Mouse (Mus musculus): Measurements from ENCODE around the gene Wfdc5. TPM values are rescaled to one million over a fixed set of nuclear protein-coding genes. Genes with fewer than 3 reads are reported as not detected.

Wfdc5 gene
- polyA plus RNA-seq, 1 experiment = not detected

DNA sequence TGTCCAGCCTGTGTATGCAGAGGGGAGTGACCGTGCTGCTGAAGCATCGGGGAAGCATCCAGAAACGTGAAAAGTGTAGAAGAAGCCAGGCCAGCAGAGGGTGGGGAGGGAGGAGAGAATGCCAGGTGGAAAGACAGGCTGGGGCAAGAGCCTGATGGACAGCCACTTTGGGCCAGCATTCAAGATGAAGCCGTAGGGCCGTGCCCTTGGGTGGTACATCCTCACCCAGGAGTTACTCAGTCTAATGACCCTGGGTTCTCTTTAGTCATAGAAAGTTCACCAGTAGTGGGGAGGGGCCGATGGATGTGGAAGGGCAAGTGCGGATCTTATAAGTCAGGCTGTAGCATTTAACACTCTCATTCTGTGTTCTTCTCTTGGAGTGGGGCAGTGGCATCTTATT is 26.4 kb downstream of the Wfdc5 start:
- Histone ChIP-seq H3K4me1 (ENCODE audit: control insufficient read depth, insufficient read depth, low read length) (no peaks in the 10 kb centered on the region), H3K27ac (ENCODE audit: insufficient read depth, low read depth, low read length) (no peak overlapping the region), H3K4me3 (ENCODE audit: insufficient read depth, low read length) (no peak overlapping the region)
- TF ChIP-seq POLR2A (IDR thresholded peaks at IDR 0.05; ENCODE audit: borderline replicate concordance, low read depth, low read length) = no peak
- TF ChIP-seq CTCF (IDR thresholded peaks at IDR 0.05; ENCODE audit: low read depth, low read length) = no peak

GRCm38 (mm10) chr2:164154007-164154406 is 28.5 kb downstream of the Wfdc5 start:
- no peak overlapping the region for H3K4me3 ChIP-seq (ENCODE audit: insufficient read depth, low read length)
- no peak for TF ChIP-seq POLR2A (IDR thresholded peaks at IDR 0.05; ENCODE audit: borderline replicate concordance, low read depth, low read length)
- TF ChIP-seq CTCF (IDR thresholded peaks at IDR 0.05; ENCODE audit: low read depth, low read length) = no peak

GRCm38 (mm10) chr2:164152341-164152740 is 30.2 kb downstream of the Wfdc5 start:
- TF ChIP-seq CTCF (IDR thresholded peaks at IDR 0.05; ENCODE audit: low read depth, low read length) (no peak), POLR2A (IDR thresholded peaks at IDR 0.05; ENCODE audit: borderline replicate concordance, low read depth, low read length) (no peak)
- no peaks in the 10 kb centered on the region for H3K4me1 ChIP-seq (ENCODE audit: control insufficient read depth, insufficient read depth, low read length)
- H3K27ac ChIP-seq (ENCODE audit: insufficient read depth, low read depth, low read length) = no peak overlapping the region
- no peak overlapping the region for H3K4me3 ChIP-seq (ENCODE audit: insufficient read depth, low read length)

More at GRCm38 (mm10) chr2:164154007-164154406, 28.5 kb downstream of the Wfdc5 start:
- no peaks in the 10 kb centered on the region for H3K4me1 ChIP-seq (ENCODE audit: control insufficient read depth, insufficient read depth, low read length)
- H3K27ac ChIP-seq (ENCODE audit: insufficient read depth, low read depth, low read length) = no peak overlapping the region

- no peaks in the 10 kb centered on the region for H3K4me1 ChIP-seq (ENCODE audit: control insufficient read depth, insufficient read depth, low read length)
- TF ChIP-seq POLR2A (IDR thresholded peaks at IDR 0.05; ENCODE audit: borderline replicate concordance, low read depth, low read length) = no peak
- no peak for TF ChIP-seq CTCF (IDR thresholded peaks at IDR 0.05; ENCODE audit: low read depth, low read length)
- no peak overlapping the region for H3K27ac ChIP-seq (ENCODE audit: insufficient read depth, low read depth, low read length)
- no peak overlapping the region for H3K4me3 ChIP-seq (ENCODE audit: insufficient read depth, low read length)
Observed at GRCm38 (mm10) chr2:164150086-164150760, 32.3 kb downstream of the Wfdc5 start.

DNA sequence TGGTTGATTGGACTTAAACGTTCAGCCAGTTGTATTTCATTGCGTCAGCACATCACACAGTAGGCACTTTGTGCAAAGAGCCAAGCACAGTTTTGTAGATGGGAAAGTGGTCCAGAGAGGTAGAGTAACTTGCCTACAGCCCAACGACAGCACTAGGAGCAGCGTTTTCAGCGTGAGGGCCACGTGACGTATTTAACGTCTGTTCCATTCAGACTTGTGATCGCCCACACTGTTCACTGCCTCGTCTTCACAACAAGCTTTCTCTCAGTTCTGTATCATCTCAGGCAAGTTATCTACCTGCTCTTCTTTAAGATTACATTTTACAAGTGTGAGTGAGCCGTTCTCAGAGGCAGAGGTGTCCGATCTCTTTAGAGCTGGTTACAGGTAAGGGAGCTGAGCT is 36.0 kb downstream of the Wfdc5 start:
- H3K4me1 ChIP-seq (ENCODE audit: control insufficient read depth, insufficient read depth, low read length) = no peaks in the 10 kb centered on the region

GRCm38 (mm10) chr2:164144541-164144940 is 38.0 kb downstream of the Wfdc5 start:
- no peak for TF ChIP-seq POLR2A (IDR thresholded peaks at IDR 0.05; ENCODE audit: borderline replicate concordance, low read depth, low read length)
- TF ChIP-seq CTCF (IDR thresholded peaks at IDR 0.05; ENCODE audit: low read depth, low read length) = no peak
- Histone ChIP-seq H3K4me1 (ENCODE audit: control insufficient read depth, insufficient read depth, low read length) (no peaks in the 10 kb centered on the region), H3K27ac (ENCODE audit: insufficient read depth, low read depth, low read length) (no peak overlapping the region), H3K4me3 (ENCODE audit: insufficient read depth, low read length) (no peak overlapping the region)

More for the DNA sequence above, 36.0 kb downstream of the Wfdc5 start:
- TF ChIP-seq CTCF (IDR thresholded peaks at IDR 0.05; ENCODE audit: low read depth, low read length) = no peak
- TF ChIP-seq POLR2A (IDR thresholded peaks at IDR 0.05; ENCODE audit: borderline replicate concordance, low read depth, low read length) = no peak
- H3K4me3 ChIP-seq (ENCODE audit: insufficient read depth, low read length) = no peak overlapping the region
- H3K27ac ChIP-seq (ENCODE audit: insufficient read depth, low read depth, low read length) = no peak overlapping the region

DNA sequence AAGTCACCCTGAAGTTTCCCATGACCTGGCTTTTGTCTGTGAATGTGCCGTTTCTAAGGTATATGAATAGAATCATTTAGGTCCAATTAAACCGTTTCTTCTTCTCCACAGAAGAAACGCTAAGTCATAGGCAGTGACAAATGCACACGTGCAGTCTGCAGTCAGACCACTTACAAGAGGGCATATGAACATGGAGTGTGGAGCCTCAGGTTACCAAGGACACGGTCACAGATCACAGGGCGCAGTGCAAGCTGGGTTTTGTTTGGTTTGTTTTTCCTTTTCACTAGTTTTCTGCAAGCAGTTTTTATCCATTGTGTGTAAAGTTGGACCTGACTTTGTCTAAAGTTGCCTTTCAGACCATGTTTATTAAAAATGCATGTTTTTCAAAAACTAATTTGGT is 38.5 kb downstream of the Wfdc5 start:
- Histone ChIP-seq H3K27ac (ENCODE audit: insufficient read depth, low read depth, low read length) (no peak overlapping the region), H3K4me3 (ENCODE audit: insufficient read depth, low read length) (no peak overlapping the region), H3K4me1 (ENCODE audit: control insufficient read depth, insufficient read depth, low read length) (no peaks in the 10 kb centered on the region)
- TF ChIP-seq POLR2A (IDR thresholded peaks at IDR 0.05; ENCODE audit: borderline replicate concordance, low read depth, low read length) (no peak), CTCF (IDR thresholded peaks at IDR 0.05; ENCODE audit: low read depth, low read length) (no peak)

DNA sequence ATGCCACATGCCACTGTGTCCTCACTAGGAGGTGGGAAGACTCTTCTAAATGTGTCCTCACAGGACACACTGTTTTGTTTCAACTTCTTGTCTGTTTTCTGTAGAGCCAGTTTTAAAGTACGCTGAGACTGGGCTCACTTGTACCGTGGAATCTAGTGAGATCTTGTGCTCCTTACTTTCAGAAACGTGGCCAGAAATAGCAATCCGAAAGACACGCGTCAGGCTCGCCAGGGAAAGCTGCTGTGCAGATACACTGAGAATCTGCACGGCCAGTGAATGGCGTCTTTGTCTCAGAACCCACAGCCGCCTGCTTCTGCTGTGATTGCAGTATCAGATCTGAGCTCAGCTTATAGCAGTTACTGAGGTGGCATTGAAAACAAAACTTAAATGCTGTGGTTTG is 40.5 kb downstream of the Wfdc5 start:
- H3K4me3 ChIP-seq (ENCODE audit: insufficient read depth, low read length) = no peak overlapping the region
- H3K27ac ChIP-seq (ENCODE audit: insufficient read depth, low read depth, low read length) = no peak overlapping the region
- TF ChIP-seq CTCF (IDR thresholded peaks at IDR 0.05; ENCODE audit: low read depth, low read length) (no peak), POLR2A (IDR thresholded peaks at IDR 0.05; ENCODE audit: borderline replicate concordance, low read depth, low read length) (no peak)
- H3K4me1 ChIP-seq (ENCODE audit: control insufficient read depth, insufficient read depth, low read length) = no peaks in the 10 kb centered on the region

DNA sequence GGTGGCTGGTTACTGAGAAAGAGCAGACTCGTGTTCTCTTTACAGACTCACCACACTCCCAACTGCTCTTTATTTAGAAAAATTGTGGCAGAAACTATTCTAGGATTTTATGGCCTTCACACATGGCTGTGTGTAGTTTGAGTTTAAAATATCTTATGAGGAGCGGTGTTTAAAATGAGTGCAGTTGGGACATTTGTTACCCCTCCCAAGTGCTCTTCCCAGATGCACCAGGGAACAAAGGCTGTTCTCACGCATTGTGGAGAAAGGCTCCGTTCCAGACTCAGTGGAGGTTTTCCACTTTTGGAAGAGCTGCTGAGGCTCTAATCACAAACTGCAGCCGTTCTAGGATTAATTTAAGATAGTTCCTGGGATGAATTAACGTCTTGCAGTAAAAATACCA is 44.8 kb downstream of the Wfdc5 start:
- TF ChIP-seq CTCF (IDR thresholded peaks at IDR 0.05; ENCODE audit: low read depth, low read length) (no peak), POLR2A (IDR thresholded peaks at IDR 0.05; ENCODE audit: borderline replicate concordance, low read depth, low read length) (no peak)
- Histone ChIP-seq H3K27ac (ENCODE audit: insufficient read depth, low read depth, low read length) (no peak overlapping the region), H3K4me3 (ENCODE audit: insufficient read depth, low read length) (no peak overlapping the region), H3K4me1 (ENCODE audit: control insufficient read depth, insufficient read depth, low read length) (no peaks in the 10 kb centered on the region)

DNA sequence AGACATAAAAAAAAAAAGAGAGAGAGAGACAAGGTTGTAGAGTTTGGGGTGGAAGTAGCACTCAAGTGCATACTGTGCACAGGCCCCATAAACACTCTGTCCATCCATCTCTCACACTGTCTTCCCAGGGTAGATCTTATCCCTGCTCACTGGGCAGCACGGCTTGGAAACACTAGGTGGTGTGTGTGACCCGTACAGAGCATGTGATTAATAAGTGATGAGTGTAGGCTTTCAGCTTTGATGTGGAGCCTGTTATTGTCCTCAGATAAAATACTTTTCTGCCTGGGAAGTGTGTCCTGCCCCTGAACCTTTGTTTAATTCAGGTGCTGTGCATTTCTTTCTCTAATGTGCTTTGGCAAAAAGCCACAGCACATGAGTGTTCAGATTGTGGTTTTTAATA is 46.1 kb downstream of the Wfdc5 start:
- Histone ChIP-seq H3K4me3 (ENCODE audit: insufficient read depth, low read length) (no peak overlapping the region), H3K27ac (ENCODE audit: insufficient read depth, low read depth, low read length) (no peak overlapping the region), H3K4me1 (ENCODE audit: control insufficient read depth, insufficient read depth, low read length) (no peaks in the 10 kb centered on the region)
- TF ChIP-seq POLR2A (IDR thresholded peaks at IDR 0.05; ENCODE audit: borderline replicate concordance, low read depth, low read length) (no peak), CTCF (IDR thresholded peaks at IDR 0.05; ENCODE audit: low read depth, low read length) (no peak)
